Mouse (Mus musculus) kidney, embryonic 15.5 days (tissue): ENCODE data around the gene 2310061I04Rik. TPM values are rescaled to one million over a fixed set of nuclear protein-coding genes. Genes with fewer than 3 reads are reported as not detected.
A peak's percentile ranks its signal among the peaks of the same experiment; 100 is the strongest.
"Not testable (repeated sequence)": the region's sequence is repeated elsewhere in the genome, so short reads cannot be mapped to it uniquely, and the experiment has no call there.

Experiments
- ATAC-seq: fragments of 200-750 bp; cut with Nextera tagmentation; replicated peaks from 2 replicates; pipeline ENCODE4 v1.8.0; 2017; ENCODE audit warnings: moderate TSS enrichment; ENCODE audit not compliant: low FRiP score
- H3K27ac ChIP-seq: fragments of 300-500 bp; sonication (generic); 2 replicates; pipeline ENCODE4 v1.5.1; 2015; ENCODE audit warnings: mild to moderate bottlenecking, inconsistent platforms
- H3K27me3 ChIP-seq: fragments of 300-500 bp; sonication (generic); 2 replicates; pipeline ENCODE4 v1.6.1; 2015; ENCODE audit warnings: inconsistent platforms
- H3K36me3 ChIP-seq: fragments of 300-500 bp; sonication (generic); 2 replicates; pipeline ENCODE4 v1.6.1; 2015; ENCODE audit warnings: inconsistent platforms
- H3K4me1 ChIP-seq: fragments of 300-500 bp; sonication (generic); 2 replicates; pipeline ENCODE4 v1.6.1; 2015; ENCODE audit warnings: inconsistent platforms
- H3K4me2 ChIP-seq: fragments of 300-500 bp; sonication (generic); 2 replicates; pipeline ENCODE4 v1.6.1; 2015; ENCODE audit warnings: moderate library complexity, mild to moderate bottlenecking, inconsistent platforms
- H3K4me3 ChIP-seq: fragments of 300-500 bp; sonication (generic); replicated peaks from 2 replicates; pipeline ENCODE4 v1.5.1; 2015; ENCODE audit warnings: mild to moderate bottlenecking, inconsistent platforms
- H3K9ac ChIP-seq: fragments of 300-500 bp; sonication (generic); 2 replicates; pipeline ENCODE4 v1.6.1; 2015; ENCODE audit warnings: mild to moderate bottlenecking, inconsistent platforms
- H3K9me3 ChIP-seq: fragments of 300-500 bp; sonication (generic); replicated peaks from 2 replicates; pipeline ENCODE4 v1.6.1; 2016; ENCODE audit warnings: inconsistent platforms
- WGBS: fragments of 180-500 bp; shearing (Covaris S2); methylation state at CpG from one replicate; pipeline ENCODE4 v1.1.7; 2015; ENCODE audit warnings: mixed read lengths; 5-methylcytosine and 5-hydroxymethylcytosine counted together
- polyA plus RNA-seq: library from polyadenylated mRNA; unstranded; fragments of >200 nt; fragmentation: Nextera tagmentation; extraction: Ambion mirVana; gene quantifications from 2 replicates; pipeline ENCODE4 v1.2.1, GENCODE M21; 2015

2310061I04Rik gene
- polyA plus RNA-seq = 31.2 and 34.7 TPM in 2 replicates

GRCm38 (mm10) chr17:35896781-35897643 is at the start of gene 2310061I04Rik:
2310061I04Rik (minus strand) TSS chr17:35897431.
- H3K36me3 ChIP-seq = peaks cover 67% of the 10 kb centered on the region

GRCm38 (mm10) chr17:35939941-35940340 is 42.7 kb upstream of the 2310061I04Rik start:
- no peaks in the 10 kb centered on the region for H3K36me3 ChIP-seq
- no peak overlapping the region for H3K4me2 ChIP-seq
- H3K4me3 ChIP-seq = no peak overlapping the region
- no peaks in the 10 kb centered on the region for H3K27me3 ChIP-seq
- 59% methylated on average over 1 of the region's 1 CpGs for WGBS
- no peak overlapping the region for H3K27ac ChIP-seq
- ATAC-seq = no peak
- H3K4me1 ChIP-seq = no peaks in the 10 kb centered on the region
- H3K9me3 ChIP-seq = no peaks in the 10 kb centered on the region
- no peak overlapping the region for H3K9ac ChIP-seq

More at GRCm38 (mm10) chr17:35896781-35897643, at the start of gene 2310061I04Rik:
- ATAC-seq = peak; percentile 93
- Histone ChIP-seq H3K9me3 (no peaks in the 10 kb centered on the region), H3K4me2 (peak within 1 kb of the TSS; percentile 88), H3K27ac (peak within 1 kb of the TSS; percentile 89), H3K4me1 (peaks cover 24% of the 10 kb centered on the region), H3K4me3 (peak within 1 kb of the TSS; percentile 79), H3K27me3 (no peaks in the 10 kb centered on the region), H3K9ac (peak within 1 kb of the TSS; percentile 83)
- under 1% methylated on average over 76 of the region's 86 CpGs for WGBS

- no peak overlapping the region for H3K9ac ChIP-seq
- no peak for ATAC-seq
These were observed 41.9 kb upstream of the 2310061I04Rik start for GRCm38 (mm10) chr17:35939108-35939507.

GRCm38 (mm10) chr17:35937700-35938348 is 40.6 kb upstream of the 2310061I04Rik start:
- Histone ChIP-seq H3K9me3 (no peaks in the 10 kb centered on the region), H3K36me3 (no peaks in the 10 kb centered on the region), H3K4me2 (no peak overlapping the region), H3K27me3 (no peaks in the 10 kb centered on the region), H3K9ac (no peak overlapping the region), H3K27ac (no peak overlapping the region), H3K4me1 (no peaks in the 10 kb centered on the region), H3K4me3 (no peak overlapping the region)
- ATAC-seq = peak; percentile 69; the same call in 1 of the 2 replicates
- WGBS = 50% methylated on average over 2 of the region's 2 CpGs

More at GRCm38 (mm10) chr17:35939108-35939507, 41.9 kb upstream of the 2310061I04Rik start:
- no peaks in the 10 kb centered on the region for H3K27me3 ChIP-seq
- 67% methylated on average over 2 of the region's 2 CpGs for WGBS
- no peaks in the 10 kb centered on the region for H3K36me3 ChIP-seq
- no peak overlapping the region for H3K27ac ChIP-seq
- H3K4me1 ChIP-seq = no peaks in the 10 kb centered on the region
- no peak overlapping the region for H3K4me3 ChIP-seq
- H3K4me2 ChIP-seq = no peak overlapping the region
- H3K9me3 ChIP-seq = no peaks in the 10 kb centered on the region

- not testable (repeated sequence) for H3K4me3 ChIP-seq, H3K9me3 ChIP-seq, H3K9ac ChIP-seq, H3K27me3 ChIP-seq, ATAC-seq, H3K4me2 ChIP-seq, H3K4me1 ChIP-seq, H3K27ac ChIP-seq
- H3K36me3 ChIP-seq = peaks cover 11% of the 10 kb centered on the region
- 87% methylated on average over 14 of the region's 14 CpGs for WGBS
These were observed 38.5 kb upstream of the 2310061I04Rik start for GRCm38 (mm10) chr17:35935763-35936162.

GRCm38 (mm10) chr17:35932608-35933007 is 35.4 kb upstream of the 2310061I04Rik start:
- Histone ChIP-seq H3K9ac (no peak overlapping the region), H3K4me3 (no peak overlapping the region), H3K9me3 (no peaks in the 10 kb centered on the region), H3K27me3 (no peaks in the 10 kb centered on the region), H3K36me3 (peaks cover 43% of the 10 kb centered on the region), H3K4me2 (no peak overlapping the region), H3K27ac (no peak overlapping the region), H3K4me1 (no peaks in the 10 kb centered on the region)
- WGBS = 89% methylated on average over 4 of the region's 4 CpGs
- ATAC-seq = no peak

GRCm38 (mm10) chr17:35930627-35931026 is 33.4 kb upstream of the 2310061I04Rik start:
- Histone ChIP-seq H3K4me1 (no peaks in the 10 kb centered on the region), H3K36me3 (peaks cover 63% of the 10 kb centered on the region), H3K9me3 (no peaks in the 10 kb centered on the region), H3K27me3 (no peaks in the 10 kb centered on the region), H3K27ac (no peak overlapping the region), H3K4me3 (no peak overlapping the region), H3K4me2 (no peak overlapping the region), H3K9ac (no peak overlapping the region)
- 95% methylated on average over 12 of the region's 12 CpGs for WGBS
- 0 out of 2 replicates have a peak, but pooled peaks have one; percentile 26 for ATAC-seq

GRCm38 (mm10) chr17:35929534-35929933 is 32.3 kb upstream of the 2310061I04Rik start:
- H3K27me3 ChIP-seq = no peaks in the 10 kb centered on the region
- H3K4me2 ChIP-seq = no peak overlapping the region
- no peaks in the 10 kb centered on the region for H3K4me1 ChIP-seq
- no peak overlapping the region for H3K4me3 ChIP-seq
- peaks cover 74% of the 10 kb centered on the region for H3K36me3 ChIP-seq
- H3K9ac ChIP-seq = no peak overlapping the region
- no peaks in the 10 kb centered on the region for H3K9me3 ChIP-seq
- WGBS = 94% methylated on average over 2 of the region's 2 CpGs
- no peak for ATAC-seq
- no peak overlapping the region for H3K27ac ChIP-seq

GRCm38 (mm10) chr17:35927471-35927870 is 30.2 kb upstream of the 2310061I04Rik start:
- 0 out of 2 replicates have a peak, but pooled peaks cover 1% of the 10 kb centered on the region for H3K4me1 ChIP-seq
- H3K4me3 ChIP-seq = no peak overlapping the region
- WGBS = 66% methylated on average over 1 of the region's 1 CpGs
- H3K27ac ChIP-seq = no peak overlapping the region
- H3K27me3 ChIP-seq = no peaks in the 10 kb centered on the region
- no peak overlapping the region for H3K4me2 ChIP-seq
- no peaks in the 10 kb centered on the region for H3K9me3 ChIP-seq
- H3K9ac ChIP-seq = no peak overlapping the region
- no peak for ATAC-seq
- H3K36me3 ChIP-seq = peaks cover 88% of the 10 kb centered on the region

- Histone ChIP-seq H3K4me3 (no peak overlapping the region), H3K9ac (no peak overlapping the region), H3K27ac (no peak overlapping the region), H3K4me2 (no peak overlapping the region), H3K36me3 (peaks cover 58% of the 10 kb centered on the region), H3K4me1 (peaks cover 33% of the 10 kb centered on the region), H3K9me3 (no peaks in the 10 kb centered on the region), H3K27me3 (no peaks in the 10 kb centered on the region)
- 91% methylated on average over 4 of the region's 4 CpGs for WGBS
- no peak for ATAC-seq
These were observed 26.1 kb upstream of the 2310061I04Rik start for GRCm38 (mm10) chr17:35923281-35923680.

GRCm38 (mm10) chr17:35922566-35922965 is 25.3 kb upstream of the 2310061I04Rik start:
- 82% methylated on average over 3 of the region's 3 CpGs for whole genome bisulfite sequencing
- H3K27me3 ChIP-seq = no peaks in the 10 kb centered on the region
- no peak overlapping the region for H3K27ac ChIP-seq
- no peak overlapping the region for H3K9ac ChIP-seq
- peaks cover 33% of the 10 kb centered on the region for H3K4me1 ChIP-seq
- no peak overlapping the region for H3K4me3 ChIP-seq
- peaks cover 51% of the 10 kb centered on the region for H3K36me3 ChIP-seq
- no peaks in the 10 kb centered on the region for H3K9me3 ChIP-seq
- no peak overlapping the region for H3K4me2 ChIP-seq
- no peak for ATAC-seq

- Histone ChIP-seq H3K4me3 (no peak overlapping the region), H3K27me3 (no peaks in the 10 kb centered on the region), H3K4me1 (peaks cover 33% of the 10 kb centered on the region), H3K4me2 (no peak overlapping the region), H3K36me3 (peaks cover 42% of the 10 kb centered on the region), H3K27ac (peak overlapping the region; percentile 50), H3K9ac (no peak overlapping the region), H3K9me3 (no peaks in the 10 kb centered on the region)
- no peak for ATAC-seq
- WGBS = 67% methylated on average over 4 of the region's 4 CpGs
These were observed 24.5 kb upstream of the 2310061I04Rik start for GRCm38 (mm10) chr17:35921710-35922109.
